8 mouse cellular contexts compared by ENCODE assay signal in genomic region chr9:74848411-74849194, GRCm38 (mm10). TPM values are rescaled to one million over a fixed set of nuclear protein-coding genes. Genes with fewer than 3 reads are reported as not detected.
DNase-seq lines count a peak whose midpoint lies in the region; ATAC-seq and TF ChIP-seq lines count a peak whose summit lies in the region.

No protein-coding gene starts in this region.

- H3K4me2 ChIP-seq in midbrain, embryonic 12.5 days (replicated peaks): peak overlapping the region; percentile 92

- H3K9me3 ChIP-seq in hindbrain, embryonic 10.5 days: no peaks in the 10 kb centered on the region
- no peaks in the 10 kb centered on the region for H3K9me3 ChIP-seq in midbrain, embryonic 12.5 days

- peak overlapping the region; percentile 66 for H3K4me3 ChIP-seq in gastrocnemius, adult 2 months
- H3K4me3 ChIP-seq in hindbrain, embryonic 10.5 days: peak overlapping the region; percentile 62
- peak overlapping the region; percentile 53 for H3K4me3 ChIP-seq in midbrain, embryonic 12.5 days

- peaks cover 52% of the 10 kb centered on the region for H3K4me1 ChIP-seq in hindbrain, embryonic 10.5 days (replicated peaks)
- H3K4me1 ChIP-seq in midbrain, embryonic 12.5 days: peaks cover 24% of the 10 kb centered on the region

- H3K27me3 ChIP-seq in hindbrain, embryonic 10.5 days (ENCODE audit: insufficient read depth, poor library complexity, severe bottlenecking): peaks cover 83% of the 10 kb centered on the region
- peaks cover 84% of the 10 kb centered on the region for H3K27me3 ChIP-seq in midbrain, embryonic 12.5 days

- no peak overlapping the region for H3K27ac ChIP-seq in gastrocnemius, adult 2 months
- H3K27ac ChIP-seq in hindbrain, embryonic 10.5 days: peak overlapping the region; percentile 88
- peak overlapping the region; percentile 85 for H3K27ac ChIP-seq in midbrain, embryonic 12.5 days (replicated peaks)

- DNase-seq in gastrocnemius, adult 2 months: no peak
- no peak for DNase-seq in gastrocnemius, postnatal 25 days
- peak; percentile 29 for DNase-seq in Muller cell, postnatal 12 days (ENCODE audit: inconsistent ontology term)
- peak; percentile 69 for DNase-seq in hindbrain, embryonic 10.5 days (ENCODE audit: low spot score)
- DNase-seq in thymus, postnatal 10 days (ENCODE audit: low spot score in 2 of 2): no peak
- DNase-seq in layer of hippocampus, postnatal 25 days (ENCODE audit: extremely low spot score in 1 of 2, low spot score in 1 of 2): no peak
- no peak for DNase-seq in frontal cortex, postnatal 25 days (ENCODE audit: low spot score in 2 of 2)

- H3K36me3 ChIP-seq in hindbrain, embryonic 10.5 days: no peaks in the 10 kb centered on the region
- no peaks in the 10 kb centered on the region for H3K36me3 ChIP-seq in midbrain, embryonic 12.5 days

- no peak for TF ChIP-seq CTCF in gastrocnemius, adult 2 months (IDR thresholded peaks at IDR 0.05)

- intact Hi-C loops in gastrocnemius, adult 2 months (cut with DNase I): no loop called here

- peak overlapping the region; percentile 65 for H3K9ac ChIP-seq in midbrain, embryonic 12.5 days (replicated peaks)

- ATAC-seq in midbrain, embryonic 12.5 days (ENCODE audit: low FRiP score, low read depth): no peak

- under 1% methylated on average over 46 of the region's 46 CpGs for WGBS in hindbrain, embryonic 10.5 days
- under 1% methylated on average over 46 of the region's 46 CpGs for WGBS in midbrain, embryonic 12.5 days

RNA-seq across cellular contexts. Expression of gene Onecut1, which starts 13.1 kb away (rescaled TPM):
- total RNA-seq in gastrocnemius, adult 2 months (2021): not detected
- total RNA-seq in gastrocnemius, postnatal 25 days (2021): not detected
- 10.8 and 12.2 TPM in 2 replicates for polyA plus RNA-seq in hindbrain, embryonic 10.5 days (2016; fragmentation: Nextera tagmentation; extraction: Ambion mirVana)
- 16.4 and 18.0 TPM in 2 replicates for polyA plus RNA-seq in midbrain, embryonic 12.5 days (2016; fragmentation: Nextera tagmentation; extraction: Ambion mirVana)
- 1 to 10 TPM in 1 of 2 experiments, under 1 TPM in 1; 0.37 to 1.1 TPM for total RNA-seq in layer of hippocampus, postnatal 25 days (2021)

Comparison
In these comparisons a context has a peak if more than half of its experiments do, and no peak if none do; other contexts are left out.
1. DNase-seq: peak in Muller cell, postnatal 12 days (single experiment) and hindbrain, embryonic 10.5 days (single experiment); none in gastrocnemius, adult 2 months (single experiment), gastrocnemius, postnatal 25 days (single experiment), thymus, postnatal 10 days (0 of 2), layer of hippocampus, postnatal 25 days (0 of 2) and frontal cortex, postnatal 25 days (0 of 2).
2. Peak in every context shown above with its lines, with median percentiles within 50 percentile points of each other: H3K4me3 ChIP-seq.